Mouse (Mus musculus): ENCODE data around the gene Ppp1r8. TPM values are rescaled to one million over a fixed set of nuclear protein-coding genes. Genes with fewer than 3 reads are reported as not detected.

The Ppp1r8 gene
- total RNA-seq, 2 experiments from 2014 or later, result 43.0 to 49.3 TPM

DNA sequence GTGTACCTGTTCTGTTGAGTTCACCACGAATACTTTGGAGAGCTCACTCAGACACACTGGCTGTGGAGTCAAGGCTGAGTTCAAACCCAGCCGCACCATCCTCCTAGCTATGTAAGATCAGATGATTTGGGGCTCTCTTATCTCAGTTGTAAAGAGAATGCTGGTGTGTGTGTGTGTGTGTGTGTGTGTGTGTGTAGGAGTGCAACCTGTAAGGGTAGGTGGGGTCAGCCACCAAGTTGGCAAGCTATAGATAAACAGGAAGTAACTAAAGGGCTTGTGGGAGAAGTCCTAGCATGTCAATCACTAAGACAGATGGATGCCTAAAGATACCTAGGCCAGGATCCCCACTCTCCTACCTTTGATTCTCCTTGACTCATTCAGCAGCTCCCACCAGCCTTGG, 59.2 kb downstream of the Ppp1r8 start:
- no peak for DNase-seq

- DNase-seq, result no peak
These were observed 62.7 kb downstream of the Ppp1r8 start for GRCm38 (mm10) chr4:132780288-132780687.

- DNase-seq, result no peak
These were observed 64.3 kb downstream of the Ppp1r8 start for GRCm38 (mm10) chr4:132778562-132779201.

Other genes with a start within 250 kb of the Ppp1r8 start
- 10 to 100 TPM; 24.6 to 28.2 TPM for gene Eya3, start 204.2 kb downstream of the Ppp1r8 start, total RNA-seq (2021)
- gene Xkr8, start 110.6 kb downstream of the Ppp1r8 start, total RNA-seq (2021), result 1 to 10 TPM; 3.3 to 5.7 TPM
- gene Smpdl3b, start 85.9 kb downstream of the Ppp1r8 start, total RNA-seq (2021), result 10 to 100 TPM in 1 of 2 experiments, under 1 TPM in 1; 0.99 to 31.3 TPM
- gene Rpa2, start 74.8 kb downstream of the Ppp1r8 start, total RNA-seq (2021), result 10 to 100 TPM; 10.8 to 13.6 TPM
- 1 to 10 TPM; 1.3 to 1.7 TPM for gene Themis2, start 46.8 kb downstream of the Ppp1r8 start, total RNA-seq (2021)
- gene Stx12, start 41.3 kb upstream of the Ppp1r8 start, total RNA-seq (2021), result 10 to 100 TPM; 60.9 to 64.1 TPM
- 10 to 100 TPM; 35.5 to 38.6 TPM for gene Fam76a, start 79.4 kb upstream of the Ppp1r8 start, total RNA-seq (2021)
- under 1 TPM; 0.30 to 0.40 TPM for gene Fgr, start 130.9 kb upstream of the Ppp1r8 start, total RNA-seq (2021)
- 10 to 100 TPM; 63.7 to 74.1 TPM for gene Ahdc1, start 168.1 kb upstream of the Ppp1r8 start, total RNA-seq (2021)